Mouse (Mus musculus): Measurements from ENCODE around the gene Upk3b. TPM values are rescaled to one million over a fixed set of nuclear protein-coding genes. Genes with fewer than 3 reads are reported as not detected.
A peak's percentile ranks its signal among the peaks of the same experiment; 100 is the strongest.

Gene Upk3b
- polyA plus RNA-seq, 1 experiment = not detected

GRCm38 (mm10) chr5:136018726-136019125 lies 19.6 kb upstream of the Upk3b start:
- Histone ChIP-seq H3K4me3 (replicated peaks; ENCODE audit: control insufficient read depth, low read depth, low read length) (no peak overlapping the region), H3K4me1 (ENCODE audit: control insufficient read depth, insufficient read depth, low read length) (no peaks in the 10 kb centered on the region; the same call in 1 of the 2 replicates), H3K27ac (ENCODE audit: control insufficient read depth, insufficient read depth, low read depth, low read length, poor library complexity) (no peak overlapping the region)
- TF ChIP-seq POLR2A (IDR thresholded peaks at IDR 0.05; ENCODE audit: borderline replicate concordance, control insufficient read depth, low read depth, low read length) (no peak), CTCF (IDR thresholded peaks at IDR 0.05; ENCODE audit: control insufficient read depth, insufficient read depth, low read length) (no peak)
- 75% methylated on average over 2 of the region's 2 CpGs for WGBS

- Histone ChIP-seq H3K4me1 (ENCODE audit: control insufficient read depth, insufficient read depth, low read length) (no peaks in the 10 kb centered on the region; the same call in 1 of the 2 replicates), H3K27ac (ENCODE audit: control insufficient read depth, insufficient read depth, low read depth, low read length, poor library complexity) (no peak overlapping the region), H3K4me3 (replicated peaks; ENCODE audit: control insufficient read depth, low read depth, low read length) (no peak overlapping the region)
- TF ChIP-seq POLR2A (IDR thresholded peaks at IDR 0.05; ENCODE audit: borderline replicate concordance, control insufficient read depth, low read depth, low read length) = no peak
- TF ChIP-seq CTCF (IDR thresholded peaks at IDR 0.05; ENCODE audit: control insufficient read depth, insufficient read depth, low read length) = no peak
- 65% methylated on average over 1 of the region's 1 CpGs for WGBS
Observed at GRCm38 (mm10) chr5:136019907-136020306, 18.4 kb upstream of the Upk3b start.

- Histone ChIP-seq H3K4me1 (ENCODE audit: control insufficient read depth, insufficient read depth, low read length) (no peaks in the 10 kb centered on the region; the same call in 1 of the 2 replicates), H3K4me3 (replicated peaks; ENCODE audit: control insufficient read depth, low read depth, low read length) (no peak overlapping the region), H3K27ac (ENCODE audit: control insufficient read depth, insufficient read depth, low read depth, low read length, poor library complexity) (no peak overlapping the region)
- TF ChIP-seq CTCF (IDR thresholded peaks at IDR 0.05; ENCODE audit: control insufficient read depth, insufficient read depth, low read length) = no peak
- no peak for TF ChIP-seq POLR2A (IDR thresholded peaks at IDR 0.05; ENCODE audit: borderline replicate concordance, control insufficient read depth, low read depth, low read length)
- WGBS = 70% methylated on average over 3 of the region's 3 CpGs
Observed at GRCm38 (mm10) chr5:136025712-136026111, 12.6 kb upstream of the Upk3b start.

- TF ChIP-seq POLR2A (IDR thresholded peaks at IDR 0.05; ENCODE audit: borderline replicate concordance, control insufficient read depth, low read depth, low read length) (no peak), CTCF (IDR thresholded peaks at IDR 0.05; ENCODE audit: control insufficient read depth, insufficient read depth, low read length) (no peak)
Observed at GRCm38 (mm10) chr5:136026859-136027258, 11.4 kb upstream of the Upk3b start.

GRCm38 (mm10) chr5:136027612-136028311 lies 10.5 kb upstream of the Upk3b start:
- WGBS = 87% methylated on average over 11 of the region's 11 CpGs
- no peak overlapping the region for H3K4me3 ChIP-seq (replicated peaks; ENCODE audit: control insufficient read depth, low read depth, low read length)
- H3K4me1 ChIP-seq (ENCODE audit: control insufficient read depth, insufficient read depth, low read length) = no peaks in the 10 kb centered on the region; the same call in 1 of the 2 replicates
- H3K27ac ChIP-seq (ENCODE audit: control insufficient read depth, insufficient read depth, low read depth, low read length, poor library complexity) = no peak overlapping the region
- TF ChIP-seq CTCF (IDR thresholded peaks at IDR 0.05; ENCODE audit: control insufficient read depth, insufficient read depth, low read length) (peak; percentile 9; the same call in 1 of the 2 replicates), POLR2A (IDR thresholded peaks at IDR 0.05; ENCODE audit: borderline replicate concordance, control insufficient read depth, low read depth, low read length) (no peak)

More at GRCm38 (mm10) chr5:136026859-136027258, 11.4 kb upstream of the Upk3b start:
- WGBS = 89% methylated on average over 9 of the region's 9 CpGs
- Histone ChIP-seq H3K27ac (ENCODE audit: control insufficient read depth, insufficient read depth, low read depth, low read length, poor library complexity) (no peak overlapping the region), H3K4me3 (replicated peaks; ENCODE audit: control insufficient read depth, low read depth, low read length) (no peak overlapping the region), H3K4me1 (ENCODE audit: control insufficient read depth, insufficient read depth, low read length) (no peaks in the 10 kb centered on the region; the same call in 1 of the 2 replicates)

- TF ChIP-seq POLR2A (IDR thresholded peaks at IDR 0.05; ENCODE audit: borderline replicate concordance, control insufficient read depth, low read depth, low read length) = no peak
- no peak for TF ChIP-seq CTCF (IDR thresholded peaks at IDR 0.05; ENCODE audit: control insufficient read depth, insufficient read depth, low read length)
- H3K27ac ChIP-seq (ENCODE audit: control insufficient read depth, insufficient read depth, low read depth, low read length, poor library complexity) = 0 out of 2 replicates have a peak overlapping the region, but pooled peaks have one; percentile 14
Observed at GRCm38 (mm10) chr5:136034868-136035267, 3.4 kb upstream of the Upk3b start.

GRCm38 (mm10) chr5:136035285-136035684 lies 3.0 kb upstream of the Upk3b start:
- TF ChIP-seq POLR2A (IDR thresholded peaks at IDR 0.05; ENCODE audit: borderline replicate concordance, control insufficient read depth, low read depth, low read length) (no peak), CTCF (IDR thresholded peaks at IDR 0.05; ENCODE audit: control insufficient read depth, insufficient read depth, low read length) (no peak)
- 35% methylated on average over 1 of the region's 1 CpGs for WGBS
- Histone ChIP-seq H3K4me1 (ENCODE audit: control insufficient read depth, insufficient read depth, low read length) (peaks cover 3% of the 10 kb centered on the region; the same call in 1 of the 2 replicates), H3K27ac (ENCODE audit: control insufficient read depth, insufficient read depth, low read depth, low read length, poor library complexity) (0 out of 2 replicates have a peak overlapping the region, but pooled peaks have one; percentile 14), H3K4me3 (replicated peaks; ENCODE audit: control insufficient read depth, low read depth, low read length) (no peak overlapping the region)

More at GRCm38 (mm10) chr5:136034868-136035267, 3.4 kb upstream of the Upk3b start:
- Histone ChIP-seq H3K4me1 (ENCODE audit: control insufficient read depth, insufficient read depth, low read length) (peaks cover 3% of the 10 kb centered on the region; the same call in 1 of the 2 replicates), H3K4me3 (replicated peaks; ENCODE audit: control insufficient read depth, low read depth, low read length) (no peak overlapping the region)
- WGBS = 41% methylated on average over 4 of the region's 4 CpGs

GRCm38 (mm10) chr5:136036667-136037066 lies 1.6 kb upstream of the Upk3b start:
- Histone ChIP-seq H3K27ac (ENCODE audit: control insufficient read depth, insufficient read depth, low read depth, low read length, poor library complexity) (no peak overlapping the region), H3K4me1 (ENCODE audit: control insufficient read depth, insufficient read depth, low read length) (peaks cover 3% of the 10 kb centered on the region; the same call in 1 of the 2 replicates), H3K4me3 (replicated peaks; ENCODE audit: control insufficient read depth, low read depth, low read length) (no peak overlapping the region)
- 63% methylated on average over 1 of the region's 1 CpGs for WGBS
- TF ChIP-seq CTCF (IDR thresholded peaks at IDR 0.05; ENCODE audit: control insufficient read depth, insufficient read depth, low read length) (no peak), POLR2A (IDR thresholded peaks at IDR 0.05; ENCODE audit: borderline replicate concordance, control insufficient read depth, low read depth, low read length) (no peak)

All from bone marrow, adult 2 months (tissue).